ENCODE assay signal across 26 mouse cellular contexts in genomic region chr13:112785305-112785704, GRCm38 (mm10). TPM values are rescaled to one million over a fixed set of nuclear protein-coding genes. Genes with fewer than 3 reads are reported as not detected.
DNase-seq lines count a peak whose midpoint lies in the region; ATAC-seq and TF ChIP-seq lines count a peak whose summit lies in the region.
"Had no signal": no experiment of that assay in that cellular context is flagged by ENCODE, and none has a peak within 500 bp of the region (broad histone marks: within the 10 kb centered on the region; RNA-seq: fewer than 3 reads in every experiment).

No protein-coding gene starts in this region.

- no peak overlapping the region for H3K4me3 ChIP-seq in stomach, embryonic 14.5 days (ENCODE audit: low read depth, low read length)
- no peak overlapping the region for H3K4me3 ChIP-seq in stomach, postnatal 0 days (ENCODE audit: low read depth, low read length)
- no peak overlapping the region for H3K4me3 ChIP-seq in stomach, embryonic 16.5 days (replicated peaks; ENCODE audit: low read length)
- H3K4me3 ChIP-seq: forebrain, embryonic 10.5 days; forebrain, embryonic 13.5 days; hindbrain, embryonic 12.5 days; hindbrain, embryonic 15.5 days; intestine, embryonic 15.5 days had no signal

- no peaks in the 10 kb centered on the region for H3K36me3 ChIP-seq in stomach, embryonic 14.5 days (ENCODE audit: control insufficient read depth, insufficient read depth, low read length)
- no peaks in the 10 kb centered on the region for H3K36me3 ChIP-seq in stomach, postnatal 0 days (ENCODE audit: control insufficient read depth, insufficient read depth, low read length)
- H3K36me3 ChIP-seq in stomach, embryonic 16.5 days (ENCODE audit: control insufficient read depth, insufficient read depth, low read length) = no peaks in the 10 kb centered on the region
- H3K36me3 ChIP-seq: forebrain, embryonic 10.5 days; G1E; hindbrain, embryonic 12.5 days; hindbrain, embryonic 15.5 days; intestine, embryonic 15.5 days had no signal

- no peak overlapping the region for H3K27ac ChIP-seq in stomach, embryonic 14.5 days (ENCODE audit: low read length)
- no peak overlapping the region for H3K27ac ChIP-seq in stomach, postnatal 0 days (replicated peaks)
- H3K27ac ChIP-seq in stomach, embryonic 16.5 days (ENCODE audit: low read length) = 0 out of 2 replicates have a peak overlapping the region, but pooled peaks have one; percentile 27
- H3K27ac ChIP-seq: forebrain, embryonic 10.5 days; forebrain, embryonic 13.5 days; hindbrain, embryonic 12.5 days; hindbrain, embryonic 15.5 days; intestine, embryonic 15.5 days had no signal

- TF ChIP-seq EP300 in stomach, postnatal 0 days (optimal IDR thresholded peaks at IDR 0.05) = no peak

- WGBS in stomach, embryonic 14.5 days = 65% methylated on average over 7 of the region's 7 CpGs
- 57% methylated on average over 7 of the region's 7 CpGs for WGBS in stomach, postnatal 0 days
- 62% methylated on average over 7 of the region's 7 CpGs for WGBS in stomach, embryonic 16.5 days

- no peaks in the 10 kb centered on the region for H3K9me3 ChIP-seq in stomach, embryonic 14.5 days (ENCODE audit: control insufficient read depth, low read depth, low read length)
- no peaks in the 10 kb centered on the region for H3K9me3 ChIP-seq in stomach, postnatal 0 days (ENCODE audit: control insufficient read depth, low read length)
- H3K9me3 ChIP-seq in stomach, embryonic 16.5 days (replicated peaks; ENCODE audit: control insufficient read depth, low read length) = no peaks in the 10 kb centered on the region
- H3K9me3 ChIP-seq: forebrain, embryonic 10.5 days; forebrain, embryonic 13.5 days; G1E; hindbrain, embryonic 12.5 days; hindbrain, embryonic 15.5 days; intestine, embryonic 15.5 days had no signal

- no peak for DNase-seq in frontal cortex, postnatal 36 days (ENCODE audit: low spot score in 2 of 2)
- no peak for DNase-seq in stomach, postnatal 0 days (ENCODE audit: low spot score)
- DNase-seq in adrenal gland, adult 2 months = no peak
- DNase-seq: adrenal gland, adult 8-10 months; adrenal gland, postnatal 25 days; B cell, adult 2 months; cerebellum, adult 11-12 months; cerebellum, adult 8-10 months; cerebellum, postnatal 10 days; cerebellum, postnatal 36 days; embryo, embryonic 11 days; gastrocnemius, postnatal 25 days; kidney, adult 2 months had no signal

- no peak overlapping the region for H3K4me2 ChIP-seq in stomach, embryonic 14.5 days (replicated peaks; ENCODE audit: low read depth, low read length)
- no peak overlapping the region for H3K4me2 ChIP-seq in stomach, postnatal 0 days (replicated peaks; ENCODE audit: low read depth)
- H3K4me2 ChIP-seq in stomach, embryonic 16.5 days (ENCODE audit: low read depth, low read length) = no peak overlapping the region
- H3K4me2 ChIP-seq: forebrain, embryonic 13.5 days; heart, embryonic 11.5 days; hindbrain, embryonic 12.5 days; hindbrain, embryonic 15.5 days; intestine, embryonic 15.5 days had no signal

- H3K9ac ChIP-seq in stomach, embryonic 14.5 days (replicated peaks; ENCODE audit: low read depth, low read length) = no peak overlapping the region
- H3K9ac ChIP-seq in stomach, postnatal 0 days (ENCODE audit: low read length) = no peak overlapping the region
- no peak overlapping the region for H3K9ac ChIP-seq in stomach, embryonic 16.5 days (ENCODE audit: low read length)
- H3K9ac ChIP-seq: forebrain, embryonic 13.5 days; hindbrain, embryonic 12.5 days; hindbrain, embryonic 15.5 days; intestine, embryonic 15.5 days had no signal

- no peaks in the 10 kb centered on the region for H3K27me3 ChIP-seq in stomach, embryonic 14.5 days (ENCODE audit: control insufficient read depth, insufficient read depth, low read length)
- H3K27me3 ChIP-seq in stomach, postnatal 0 days (ENCODE audit: control insufficient read depth, insufficient read depth, low read length) = no peaks in the 10 kb centered on the region
- no peaks in the 10 kb centered on the region for H3K27me3 ChIP-seq in stomach, embryonic 16.5 days (ENCODE audit: control insufficient read depth, insufficient read depth, low read length)
- H3K27me3 ChIP-seq: CH12.LX; forebrain, embryonic 13.5 days; hindbrain, embryonic 12.5 days; hindbrain, embryonic 15.5 days; intestine, embryonic 15.5 days; Patski had no signal

- TF ChIP-seq CTCF in stomach, postnatal 0 days (IDR thresholded peaks at IDR 0.05; ENCODE audit: low read depth) = no peak

- peak; percentile 65; the same call in 1 of the 2 replicates for ATAC-seq in frontal cortex, adult (ENCODE audit: low TSS enrichment)
- peak; percentile 42; the same call in 1 of the 2 replicates for ATAC-seq in stomach, embryonic 14.5 days (ENCODE audit: insufficient number of reproducible peaks, insufficient read depth, low FRiP score, low read depth)
- ATAC-seq in stomach, postnatal 0 days (ENCODE audit: low FRiP score, low TSS enrichment) = no peak; the same call in 1 of the 2 replicates
- no peak for ATAC-seq in stomach, embryonic 16.5 days (ENCODE audit: insufficient read depth, low FRiP score)
- ATAC-seq: forebrain, embryonic 13.5 days; forebrain, embryonic 16.5 days; intestine, embryonic 15.5 days; Patski had no signal

- H3K4me1 ChIP-seq in stomach, embryonic 14.5 days (ENCODE audit: control insufficient read depth, insufficient read depth, low read length) = 0 out of 2 replicates have a peak, but pooled peaks cover 2% of the 10 kb centered on the region
- no peaks in the 10 kb centered on the region for H3K4me1 ChIP-seq in stomach, postnatal 0 days (replicated peaks; ENCODE audit: control insufficient read depth, insufficient read depth)
- peaks cover 3% of the 10 kb centered on the region; the same call in 1 of the 2 replicates for H3K4me1 ChIP-seq in stomach, embryonic 16.5 days (ENCODE audit: control insufficient read depth, insufficient read depth, low read length)
- H3K4me1 ChIP-seq: forebrain, embryonic 13.5 days; hindbrain, embryonic 12.5 days; hindbrain, embryonic 15.5 days had no signal

RNA-seq across cellular contexts. Expression of gene Plpp1, which starts 15.3 kb away (rescaled TPM):
- polyA plus RNA-seq in stomach, embryonic 14.5 days (2014; fragmentation: Nextera tagmentation; extraction: Ambion mirVana) = 97.1 and 98.9 TPM in 2 replicates
- polyA plus RNA-seq in stomach, postnatal 0 days (2015; fragmentation: Nextera tagmentation; extraction: Ambion mirVana) = 126 and 137 TPM in 2 replicates
- polyA plus RNA-seq in stomach, embryonic 16.5 days (2015; fragmentation: Nextera tagmentation; extraction: Ambion mirVana) = 117 and 120 TPM in 2 replicates
- 100 to 1,000 TPM; 214 to 281 TPM for total RNA-seq in adrenal gland, adult 2 months (2021)
- polyA plus RNA-seq in adrenal gland, adult 2 months (2012; rRNA removed) = 213 and 226 TPM in 2 replicates

Comparison
In these comparisons a context has a peak if more than half of its experiments do, and no peak if none do; other contexts are left out.
1. ATAC-seq: peak in frontal cortex, adult (single experiment) and stomach, embryonic 14.5 days (single experiment); none in stomach, postnatal 0 days (single experiment) and stomach, embryonic 16.5 days (single experiment).